Mouse (Mus musculus): ENCODE results near the gene Zfp91.
"Not testable (repeated sequence)": the region's sequence is repeated elsewhere in the genome, so short reads cannot be mapped to it uniquely, and the experiment has no call there.

Gene Zfp91

GRCm38 (mm10) chr19:12794056-12795044 lies 1.6 kb downstream of the Zfp91 start:
- CTCF ChIA-PET, result interaction anchor here (0.5 kb wide), 1 partner anchor 353 kb away, joined by 3 read pairs; no protein-coding TSS in a partner anchor

- CTCF ChIA-PET, result interaction anchor here (0.7 kb wide), 1 partner anchor 219 kb away, joined by 6 read pairs; no protein-coding TSS in a partner anchor
These were observed 3.6 kb downstream of the Zfp91 start for GRCm38 (mm10) chr19:12792374-12792773.

- CTCF ChIA-PET, result no interaction called here
These were observed 8.2 kb downstream of the Zfp91 start for GRCm38 (mm10) chr19:12787721-12788120.

- CTCF ChIA-PET, result no interaction called here
These were observed 9.0 kb downstream of the Zfp91 start for GRCm38 (mm10) chr19:12786803-12787395.

GRCm38 (mm10) chr19:12780437-12780836 lies 15.5 kb downstream of the Zfp91 start:
- CTCF ChIA-PET, result no interaction called here

GRCm38 (mm10) chr19:12770888-12771287 lies 25.0 kb downstream of the Zfp91 start:
- CTCF ChIA-PET, result no interaction called here

GRCm38 (mm10) chr19:12765308-12765707 lies 30.6 kb downstream of the Zfp91 start, which contains the start of gene Cntf:
TSS of gene Cntf (minus strand) at chr19:12765632.
- CTCF ChIA-PET, result no interaction called here

- CTCF ChIA-PET, result no interaction called here
These were observed 33.5 kb downstream of the Zfp91 start for GRCm38 (mm10) chr19:12762212-12763130.

GRCm38 (mm10) chr19:12759656-12760055 lies 36.3 kb downstream of the Zfp91 start:
- CTCF ChIA-PET, result no interaction called here

- CTCF ChIA-PET, result no interaction called here
These were observed 36.9 kb downstream of the Zfp91 start for GRCm38 (mm10) chr19:12758936-12759478.

- CTCF ChIA-PET, result no interaction called here
These were observed 39.6 kb downstream of the Zfp91 start for GRCm38 (mm10) chr19:12756286-12756685.

GRCm38 (mm10) chr19:12731950-12732349 lies 64.0 kb downstream of the Zfp91 start:
- CTCF ChIA-PET, result no interaction called here

GRCm38 (mm10) chr19:12731036-12731435 lies 64.9 kb downstream of the Zfp91 start:
- CTCF ChIA-PET, result no interaction called here

- CTCF ChIA-PET, result no interaction called here
These were observed 70.1 kb downstream of the Zfp91 start for GRCm38 (mm10) chr19:12725851-12726250.

GRCm38 (mm10) chr19:12722308-12722707 lies 73.6 kb downstream of the Zfp91 start:
- CTCF ChIA-PET, result no interaction called here

- CTCF ChIA-PET, result not testable (repeated sequence)
These were observed 74.3 kb downstream of the Zfp91 start for GRCm38 (mm10) chr19:12721596-12721995.

- CTCF ChIA-PET, result not testable (repeated sequence)
These were observed 75.0 kb downstream of the Zfp91 start for GRCm38 (mm10) chr19:12720919-12721318.

- CTCF ChIA-PET, result no interaction called here
These were observed 75.5 kb downstream of the Zfp91 start for GRCm38 (mm10) chr19:12720463-12720862.

GRCm38 (mm10) chr19:12719189-12719588 lies 76.7 kb downstream of the Zfp91 start:
- CTCF ChIA-PET, result no interaction called here

Measured in spleen, embryonic (tissue).